Mouse (Mus musculus) spleen, adult 2 months (tissue): ENCODE data around the gene Mapk14.

Experiments
- CTCF ChIP-seq: fragments of 200-500 bp; IDR thresholded peaks from 2 replicates; pipeline ENCODE4 v1.5.1; 2011; ENCODE audit warnings: mild to moderate bottlenecking, inconsistent platforms; ENCODE audit not compliant: insufficient read depth, insufficient read length, insufficient replicate concordance; ENCODE audit errors: extremely low read depth
- POLR2A ChIP-seq: fragments of 200-500 bp; IDR thresholded peaks from 2 replicates; pipeline ENCODE4 v1.6.1; 2011; ENCODE audit warnings: low read depth, low read length, inconsistent platforms

- no peak for TF ChIP-seq CTCF
- TF ChIP-seq POLR2A = no peak
Measured at GRCm38 (mm10) chr17:28707136-28707627, 16.1 kb downstream of the Mapk14 start.
